In genomic region chr6:94699173-94699987, GRCm38 (mm10) we compare ENCODE assay signal across 7 mouse cellular contexts. TPM values are rescaled to one million over a fixed set of nuclear protein-coding genes. Genes with fewer than 3 reads are reported as not detected.
A peak's percentile ranks its signal among the peaks of the same experiment; 100 is the strongest.
DNase-seq lines count a peak whose midpoint lies in the region; ATAC-seq and TF ChIP-seq lines count a peak whose summit lies in the region.

No protein-coding gene starts in this region.

- no peaks in the 10 kb centered on the region for H3K9me3 ChIP-seq in E14TG2a.4 (ENCODE audit: low read length)
- no peaks in the 10 kb centered on the region for H3K9me3 ChIP-seq in embryonic facial prominence, embryonic 13.5 days
- H3K9me3 ChIP-seq in heart, embryonic 15.5 days (replicated peaks), result no peaks in the 10 kb centered on the region
- no peaks in the 10 kb centered on the region for H3K9me3 ChIP-seq in midbrain, embryonic 10.5 days (replicated peaks)

- H3K27ac ChIP-seq in embryonic facial prominence, embryonic 13.5 days, result peak overlapping the region; percentile 92
- H3K27ac ChIP-seq in heart, embryonic 15.5 days, result peak overlapping the region; percentile 88
- peak overlapping the region; percentile 97 for H3K27ac ChIP-seq in midbrain, embryonic 10.5 days (replicated peaks)

- H3K36me3 ChIP-seq in E14TG2a.4 (ENCODE audit: insufficient read depth, low read length), result no peaks in the 10 kb centered on the region
- H3K36me3 ChIP-seq in embryonic facial prominence, embryonic 13.5 days, result no peaks in the 10 kb centered on the region
- H3K36me3 ChIP-seq in heart, embryonic 15.5 days, result no peaks in the 10 kb centered on the region
- no peaks in the 10 kb centered on the region for H3K36me3 ChIP-seq in midbrain, embryonic 10.5 days

- H3K4me2 ChIP-seq in embryonic facial prominence, embryonic 13.5 days, result peak overlapping the region; percentile 90
- peak overlapping the region; percentile 85 for H3K4me2 ChIP-seq in heart, embryonic 15.5 days

- peaks cover 54% of the 10 kb centered on the region for H3K4me1 ChIP-seq in E14TG2a.4 (replicated peaks; ENCODE audit: low read depth, low read length)
- H3K4me1 ChIP-seq in embryonic facial prominence, embryonic 13.5 days, result peaks cover 60% of the 10 kb centered on the region
- peaks cover 50% of the 10 kb centered on the region for H3K4me1 ChIP-seq in heart, embryonic 15.5 days (replicated peaks)
- peaks cover 75% of the 10 kb centered on the region for H3K4me1 ChIP-seq in midbrain, embryonic 10.5 days

- H3K27me3 ChIP-seq in E14TG2a.4 (ENCODE audit: insufficient read depth, low read length), result peaks cover 36% of the 10 kb centered on the region
- peaks cover 45% of the 10 kb centered on the region for H3K27me3 ChIP-seq in embryonic facial prominence, embryonic 13.5 days
- H3K27me3 ChIP-seq in heart, embryonic 15.5 days, result no peaks in the 10 kb centered on the region
- H3K27me3 ChIP-seq in midbrain, embryonic 10.5 days (ENCODE audit: low read depth, poor library complexity, severe bottlenecking), result peaks cover 18% of the 10 kb centered on the region

- peak; percentile 38 for DNase-seq in T-cell, adult 2 months (ENCODE audit: low spot score)
- peak; percentile 60 for DNase-seq in kidney, postnatal 14 days
- DNase-seq in midbrain, embryonic 10.5 days (ENCODE audit: low spot score), result peak; percentile 61
- DNase-seq in spleen, postnatal 4 days (ENCODE audit: low spot score in 2 of 2), result peak; percentile 38 to 78

- no peak for TF ChIP-seq CTCF in E14TG2a.4 (conservative IDR thresholded peaks at IDR 0.05; ENCODE audit: low read length)

- under 1% methylated on average over 89 of the region's 95 CpGs for WGBS in embryonic facial prominence, embryonic 13.5 days
- under 1% methylated on average over 94 of the region's 95 CpGs for WGBS in heart, embryonic 15.5 days
- WGBS in midbrain, embryonic 10.5 days, result under 1% methylated on average over 95 of the region's 95 CpGs

- peak overlapping the region; percentile 98 for H3K9ac ChIP-seq in embryonic facial prominence, embryonic 13.5 days
- H3K9ac ChIP-seq in heart, embryonic 15.5 days, result peak overlapping the region; percentile 88

- peak; percentile 53 for ATAC-seq in embryonic facial prominence, embryonic 13.5 days (ENCODE audit: insufficient number of reproducible peaks, insufficient read depth, low FRiP score, low TSS enrichment, low read depth)
- peak; percentile 27 for ATAC-seq in heart, embryonic 15.5 days (replicated peaks; ENCODE audit: insufficient number of reproducible peaks, insufficient read depth, low FRiP score, low read depth)

- H3K4me3 ChIP-seq in E14TG2a.4 (replicated peaks; ENCODE audit: low read length), result peak overlapping the region; percentile 94
- peak overlapping the region; percentile 97 for H3K4me3 ChIP-seq in embryonic facial prominence, embryonic 13.5 days
- H3K4me3 ChIP-seq in heart, embryonic 15.5 days, result peak overlapping the region; percentile 73
- H3K4me3 ChIP-seq in midbrain, embryonic 10.5 days, result peak overlapping the region; percentile 97

RNA-seq across cellular contexts. Expression of gene Lrig1, which starts 0.6 kb away (rescaled TPM):
- polyA plus RNA-seq in embryonic facial prominence, embryonic 13.5 days (2015; fragmentation: Nextera tagmentation; extraction: Ambion mirVana), result 17.4 and 18.9 TPM in 2 replicates
- polyA plus RNA-seq in heart, embryonic 15.5 days (2015; fragmentation: Nextera tagmentation; extraction: Ambion mirVana), result 8.0 and 12.6 TPM in 2 replicates
- polyA plus RNA-seq in midbrain, embryonic 10.5 days (2016; fragmentation: Nextera tagmentation; extraction: Ambion mirVana), result 13.4 and 13.9 TPM in 2 replicates

Comparison
In these comparisons a context has a peak if more than half of its experiments do, and no peak if none do; other contexts are left out.
1. Peak in every context shown above with its lines: DNase-seq, ATAC-seq, H3K4me3 ChIP-seq and H3K27ac ChIP-seq.